Mouse (Mus musculus): ENCODE data around the gene Lzic. TPM values are rescaled to one million over a fixed set of nuclear protein-coding genes. Genes with fewer than 3 reads are reported as not detected.
"Not testable (repeated sequence)": the region's sequence is repeated elsewhere in the genome, so short reads cannot be mapped to it uniquely, and the experiment has no call there.

The Lzic gene
- 10 to 100 TPM; 16.0 to 21.7 (median 19.5) TPM for total RNA-seq (2022)

- peak; percentile 83 to 85 for DNase-seq (ENCODE audit: low spot score in 2 of 2)
Observed at GRCm38 (mm10) chr4:149485053-149485824, at the start of gene Lzic, which contains the start of gene Nmnat1. Lzic (plus strand) TSS chr4:149485229. Nmnat1 (minus strand) TSS chr4:149485202.

- no peak for DNase-seq (ENCODE audit: low spot score in 2 of 2)
Observed at GRCm38 (mm10) chr4:149440576-149440975, 44.5 kb upstream of the Lzic start.

- DNase-seq (ENCODE audit: low spot score in 2 of 2): no peak
Observed at GRCm38 (mm10) chr4:149442436-149442835, 42.6 kb upstream of the Lzic start.

- no peak for DNase-seq (ENCODE audit: low spot score in 2 of 2)
Observed at GRCm38 (mm10) chr4:149444465-149444864, 40.6 kb upstream of the Lzic start.

GRCm38 (mm10) chr4:149444964-149445701, 39.9 kb upstream of the Lzic start:
- peak; percentile 67 to 81 for DNase-seq (ENCODE audit: low spot score in 2 of 2)

GRCm38 (mm10) chr4:149445868-149446267, 39.2 kb upstream of the Lzic start:
- peak in 1 of 2 experiments; percentile 40 for DNase-seq (ENCODE audit: low spot score in 2 of 2)

GRCm38 (mm10) chr4:149446309-149446708, 38.7 kb upstream of the Lzic start:
- no peak for DNase-seq (ENCODE audit: low spot score in 2 of 2)

GRCm38 (mm10) chr4:149450636-149451035, 34.4 kb upstream of the Lzic start:
- DNase-seq (ENCODE audit: low spot score in 2 of 2): no peak

GRCm38 (mm10) chr4:149453656-149454055, 31.4 kb upstream of the Lzic start:
- no peak for DNase-seq (ENCODE audit: low spot score in 2 of 2)

- no peak for DNase-seq (ENCODE audit: low spot score in 2 of 2)
Observed at GRCm38 (mm10) chr4:149454263-149454662, 30.8 kb upstream of the Lzic start.

- DNase-seq (ENCODE audit: low spot score in 2 of 2): no peak
Observed at GRCm38 (mm10) chr4:149454879-149455278, 30.1 kb upstream of the Lzic start, which contains the start of gene Rbp7. Rbp7 (minus strand) TSS chr4:149454978.

- not testable (repeated sequence) for DNase-seq (ENCODE audit: low spot score in 2 of 2)
Observed at GRCm38 (mm10) chr4:149457163-149457562, 27.9 kb upstream of the Lzic start.

GRCm38 (mm10) chr4:149457831-149458430, 27.1 kb upstream of the Lzic start:
- DNase-seq (ENCODE audit: low spot score in 2 of 2): no peak

GRCm38 (mm10) chr4:149458526-149458925, 26.5 kb upstream of the Lzic start:
- no peak for DNase-seq (ENCODE audit: low spot score in 2 of 2)

- no peak for DNase-seq (ENCODE audit: low spot score in 2 of 2)
Observed at GRCm38 (mm10) chr4:149459425-149459824, 25.6 kb upstream of the Lzic start.

- not testable (repeated sequence) for DNase-seq (ENCODE audit: low spot score in 2 of 2)
Observed at GRCm38 (mm10) chr4:149460475-149460874, 24.6 kb upstream of the Lzic start.

GRCm38 (mm10) chr4:149461579-149462304, 23.3 kb upstream of the Lzic start:
- DNase-seq (ENCODE audit: low spot score in 2 of 2): no peak

GRCm38 (mm10) chr4:149462305-149462971, 22.6 kb upstream of the Lzic start:
- DNase-seq (ENCODE audit: low spot score in 2 of 2): no peak

- no peak for DNase-seq (ENCODE audit: low spot score in 2 of 2)
Observed at GRCm38 (mm10) chr4:149463435-149463950, 21.5 kb upstream of the Lzic start.

GRCm38 (mm10) chr4:149469557-149469956, 15.5 kb upstream of the Lzic start:
- no peak for DNase-seq (ENCODE audit: low spot score in 2 of 2)
